Mouse (Mus musculus): Measurements from ENCODE around the gene Wnt3a.

DNA sequence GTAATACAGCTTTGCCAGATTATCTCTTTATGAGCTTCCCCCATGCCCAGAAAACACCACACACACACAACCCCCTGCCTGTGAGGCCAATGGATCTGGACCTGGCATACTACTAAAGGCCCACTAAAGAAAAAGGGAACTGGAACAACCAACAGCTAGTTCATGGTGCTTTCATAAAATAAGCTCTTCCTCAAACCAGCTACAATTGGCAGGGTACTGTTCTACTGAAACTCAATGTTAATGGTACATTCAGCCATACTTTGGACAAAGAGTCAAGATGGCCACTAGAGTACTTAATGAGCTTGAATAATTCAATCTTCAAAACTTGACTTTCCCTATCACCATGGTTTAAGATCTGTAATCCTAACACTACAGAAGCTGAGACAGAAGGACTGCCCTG, 68.9 kb downstream of the Wnt3a start:
- TF ChIP-seq CTCF (IDR thresholded peaks at IDR 0.05) = no peak
- no peak for TF ChIP-seq EP300 (IDR thresholded peaks at IDR 0.05)

All from lung, postnatal 0 days (tissue).